Mouse (Mus musculus) spleen, adult 2 months (tissue): ENCODE results near the gene Kalrn. TPM values are rescaled to one million over a fixed set of nuclear protein-coding genes. Genes with fewer than 3 reads are reported as not detected.

Experiments used
- DNase-seq, 2 experiments: peaks; one replicate each; pipeline versions ENCODE4 v3.0.0 to v3.0.0-alpha.2; 2012 to 2021; ENCODE audit warnings: low spot score in 2 of 2, low read depth in 1 of 2
- H3K27ac ChIP-seq: fragments of 200-500 bp; 2 replicates; pipeline ENCODE4 v1.5.1; 2012; ENCODE audit warnings: low read length, inconsistent platforms; ENCODE audit not compliant: insufficient read depth
- H3K27me3 ChIP-seq: fragments of 200-500 bp; 2 replicates; pipeline ENCODE4 v1.6.1; 2012; ENCODE audit warnings: mild to moderate bottlenecking, moderate library complexity, low read length, inconsistent platforms; ENCODE audit not compliant: control insufficient read depth, insufficient read depth
- H3K36me3 ChIP-seq: fragments of 200-500 bp; 2 replicates; pipeline ENCODE4 v1.6.1; 2012; ENCODE audit warnings: mild to moderate bottlenecking, low read length, inconsistent platforms; ENCODE audit not compliant: control insufficient read depth, insufficient read depth
- H3K4me1 ChIP-seq: fragments of 200-500 bp; 2 replicates; pipeline ENCODE4 v1.6.1; 2011; ENCODE audit warnings: inconsistent platforms; ENCODE audit not compliant: control insufficient read depth, insufficient read depth, insufficient read length
- H3K4me3 ChIP-seq: fragments of 200-500 bp; 2 replicates; pipeline ENCODE4 v1.5.1; 2011; ENCODE audit warnings: mild to moderate bottlenecking, inconsistent platforms; ENCODE audit not compliant: insufficient read depth, insufficient read length; ENCODE audit errors: extremely low read depth
- CTCF ChIP-seq: fragments of 200-500 bp; IDR thresholded peaks from 2 replicates; pipeline ENCODE4 v1.5.1; 2011; ENCODE audit warnings: mild to moderate bottlenecking, inconsistent platforms; ENCODE audit not compliant: insufficient read depth, insufficient read length, insufficient replicate concordance; ENCODE audit errors: extremely low read depth
- POLR2A ChIP-seq: fragments of 200-500 bp; IDR thresholded peaks from 2 replicates; pipeline ENCODE4 v1.6.1; 2011; ENCODE audit warnings: low read depth, low read length, inconsistent platforms
- WGBS: fragments of 180-500 bp; shearing (Covaris S2); methylation state at CpG from one replicate; pipeline ENCODE4 v1.1.7; 2018; 5-methylcytosine and 5-hydroxymethylcytosine counted together
- polyA plus RNA-seq: library from polyadenylated mRNA; depleted of rRNA; stranded (reverse); fragments of >200 nt; gene quantifications from 2 replicates; pipeline ENCODE4 v1.2.3, GENCODE M21; 2012

Gene Kalrn
- polyA plus RNA-seq, 1 experiment: 7.6 TPM

DNA sequence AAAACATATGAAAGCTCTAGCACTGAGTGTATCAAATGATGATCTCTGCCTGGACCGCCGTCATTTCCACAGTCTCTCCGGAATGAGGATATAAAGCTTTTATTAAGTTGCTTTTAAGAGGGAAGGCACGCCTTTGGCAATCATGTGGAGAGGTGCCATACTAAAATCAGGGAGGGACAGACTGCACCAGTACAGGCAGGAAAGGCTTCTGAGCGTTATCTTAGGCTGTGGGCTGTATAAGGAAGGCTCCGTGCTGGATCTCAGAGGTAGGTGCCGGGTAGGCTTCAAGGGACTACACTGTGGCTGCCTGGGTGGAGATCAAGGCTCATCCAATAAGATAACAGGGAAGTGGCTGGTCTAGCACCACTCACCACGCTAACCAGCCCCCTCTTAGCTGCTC, 528.8 kb downstream of the Kalrn start:
- 86% methylated on average over 8 of the region's 8 CpGs for whole genome bisulfite sequencing

DNA sequence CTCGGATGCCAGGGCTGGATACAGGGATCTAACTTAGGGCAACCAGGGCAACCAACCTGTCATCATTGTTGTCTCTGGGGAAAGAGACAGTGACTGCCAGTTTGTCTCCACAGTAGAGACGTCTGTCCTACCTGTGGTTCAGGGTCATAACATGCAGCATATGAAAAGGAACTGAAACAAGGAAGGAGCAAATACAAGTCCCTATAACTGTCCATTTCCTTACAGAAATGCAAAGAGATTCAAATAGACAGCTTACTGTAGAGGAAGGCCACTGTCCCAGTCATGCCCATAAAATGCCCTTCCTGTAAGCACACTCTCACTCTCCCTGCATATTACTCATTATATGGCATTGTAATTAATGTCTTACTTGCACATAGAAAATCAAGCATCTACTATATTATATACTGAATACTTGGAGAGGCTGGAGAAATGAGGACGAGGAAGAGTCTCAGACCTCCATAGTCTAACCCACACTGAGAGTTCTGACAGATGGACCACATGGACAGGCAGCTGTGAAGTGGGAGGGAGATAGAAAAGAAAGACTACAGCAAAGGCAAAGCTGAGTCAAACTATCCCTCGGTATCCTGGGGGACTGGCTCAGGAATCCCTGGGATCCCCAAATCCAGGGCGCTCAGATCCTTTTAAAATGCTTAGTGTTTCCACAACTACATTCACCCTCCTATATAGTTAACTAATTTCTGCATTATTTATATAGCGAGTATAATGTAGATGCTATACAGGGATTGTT, 530.1 kb downstream of the Kalrn start:
- peaks cover 6% of the 10 kb centered on the region; the same call in 1 of the 2 replicates for H3K4me1 ChIP-seq
- WGBS: 81% methylated on average over 6 of the region's 6 CpGs
- no peak overlapping the region for H3K4me3 ChIP-seq
- H3K27ac ChIP-seq: no peak overlapping the region
- H3K36me3 ChIP-seq: no peaks in the 10 kb centered on the region
- DNase-seq: no peak
- no peaks in the 10 kb centered on the region for H3K27me3 ChIP-seq
- no peak for TF ChIP-seq POLR2A

More for the DNA sequence above, 528.8 kb downstream of the Kalrn start:
- DNase-seq: no peak
- no peak for TF ChIP-seq CTCF
- no peak for TF ChIP-seq POLR2A
- no peaks in the 10 kb centered on the region for H3K36me3 ChIP-seq
- no peaks in the 10 kb centered on the region for H3K27me3 ChIP-seq
- H3K4me1 ChIP-seq: 0 out of 2 replicates have a peak, but pooled peaks cover 6% of the 10 kb centered on the region
- H3K27ac ChIP-seq: no peak overlapping the region
- no peak overlapping the region for H3K4me3 ChIP-seq

DNA sequence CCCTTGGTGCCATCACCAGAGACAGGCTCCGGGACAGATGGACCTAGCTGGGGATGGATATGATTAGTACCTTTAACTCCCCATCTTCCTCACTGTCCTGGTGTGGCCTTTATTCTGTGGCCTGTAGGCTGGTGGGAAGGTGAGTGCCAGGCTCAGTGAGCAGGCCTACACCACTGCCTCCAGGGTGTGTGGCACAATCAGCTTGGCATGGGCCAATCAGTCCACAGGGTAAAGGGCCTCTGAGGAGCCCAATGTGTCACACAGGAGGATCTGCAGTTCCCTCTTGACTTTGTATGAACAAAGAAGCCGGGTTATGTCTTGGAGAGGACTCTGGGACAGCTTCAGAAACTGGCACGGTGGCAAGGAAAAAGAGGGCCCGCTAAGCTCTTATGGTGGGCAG, 530.7 kb downstream of the Kalrn start:
- WGBS: 93% methylated on average over 4 of the region's 4 CpGs
- Histone ChIP-seq H3K4me1 (peaks cover 12% of the 10 kb centered on the region; the same call in 1 of the 2 replicates), H3K27ac (no peak overlapping the region), H3K27me3 (no peaks in the 10 kb centered on the region), H3K4me3 (no peak overlapping the region), H3K36me3 (no peaks in the 10 kb centered on the region)
- TF ChIP-seq CTCF (no peak), POLR2A (no peak)
- no peak for DNase-seq

DNA sequence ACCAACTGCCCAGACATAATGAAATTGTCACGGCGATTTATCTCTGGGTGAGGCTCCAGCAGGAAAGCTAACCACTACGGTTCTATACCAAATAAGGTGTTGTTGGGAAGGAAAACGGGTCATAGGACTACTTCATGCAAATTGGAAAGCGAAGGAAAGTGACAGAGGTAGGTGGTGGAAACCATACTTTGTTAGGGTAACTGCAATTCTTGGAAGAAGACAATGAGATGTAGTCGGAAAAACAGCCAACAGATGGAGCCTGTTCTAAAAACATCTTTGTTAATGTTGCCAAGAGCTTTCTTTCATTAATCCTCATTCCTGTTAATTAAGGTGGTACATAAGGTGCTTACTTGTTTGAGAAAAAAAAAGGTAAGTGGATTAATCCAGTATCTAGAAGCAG, 533.1 kb downstream of the Kalrn start:
- DNase-seq: no peak
- Histone ChIP-seq H3K27me3 (no peaks in the 10 kb centered on the region), H3K4me1 (peaks cover 15% of the 10 kb centered on the region; the same call in 1 of the 2 replicates), H3K36me3 (no peaks in the 10 kb centered on the region), H3K27ac (no peak overlapping the region), H3K4me3 (no peak overlapping the region)
- WGBS: 84% methylated on average over 6 of the region's 6 CpGs
- TF ChIP-seq POLR2A: no peak
- no peak for TF ChIP-seq CTCF

DNA sequence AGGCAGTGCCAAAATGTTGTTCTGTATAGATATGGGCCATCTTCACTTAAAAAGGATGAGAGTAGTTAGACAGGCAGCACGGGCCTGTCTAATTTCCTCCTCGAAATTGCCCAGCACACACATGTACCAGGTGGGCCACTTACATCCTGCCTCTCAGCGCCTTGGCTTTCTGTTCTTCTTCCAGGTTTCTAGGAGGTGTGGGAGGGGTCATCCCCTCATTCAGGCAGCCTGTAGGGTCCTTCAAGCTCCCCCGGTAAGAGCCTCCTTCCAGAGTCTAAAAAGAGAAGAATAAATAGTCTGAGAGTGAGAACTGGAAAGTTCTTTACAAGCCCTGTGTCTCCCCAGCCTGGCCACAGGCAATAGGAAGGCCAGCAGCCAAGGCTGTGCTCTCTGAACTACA, 533.6 kb downstream of the Kalrn start:
- TF ChIP-seq CTCF: no peak
- no peak for TF ChIP-seq POLR2A
- Histone ChIP-seq H3K27me3 (no peaks in the 10 kb centered on the region), H3K36me3 (no peaks in the 10 kb centered on the region), H3K4me1 (peaks cover 15% of the 10 kb centered on the region; the same call in 1 of the 2 replicates), H3K4me3 (no peak overlapping the region), H3K27ac (no peak overlapping the region)
- WGBS: 63% methylated on average over 4 of the region's 4 CpGs
- no peak for DNase-seq

DNA sequence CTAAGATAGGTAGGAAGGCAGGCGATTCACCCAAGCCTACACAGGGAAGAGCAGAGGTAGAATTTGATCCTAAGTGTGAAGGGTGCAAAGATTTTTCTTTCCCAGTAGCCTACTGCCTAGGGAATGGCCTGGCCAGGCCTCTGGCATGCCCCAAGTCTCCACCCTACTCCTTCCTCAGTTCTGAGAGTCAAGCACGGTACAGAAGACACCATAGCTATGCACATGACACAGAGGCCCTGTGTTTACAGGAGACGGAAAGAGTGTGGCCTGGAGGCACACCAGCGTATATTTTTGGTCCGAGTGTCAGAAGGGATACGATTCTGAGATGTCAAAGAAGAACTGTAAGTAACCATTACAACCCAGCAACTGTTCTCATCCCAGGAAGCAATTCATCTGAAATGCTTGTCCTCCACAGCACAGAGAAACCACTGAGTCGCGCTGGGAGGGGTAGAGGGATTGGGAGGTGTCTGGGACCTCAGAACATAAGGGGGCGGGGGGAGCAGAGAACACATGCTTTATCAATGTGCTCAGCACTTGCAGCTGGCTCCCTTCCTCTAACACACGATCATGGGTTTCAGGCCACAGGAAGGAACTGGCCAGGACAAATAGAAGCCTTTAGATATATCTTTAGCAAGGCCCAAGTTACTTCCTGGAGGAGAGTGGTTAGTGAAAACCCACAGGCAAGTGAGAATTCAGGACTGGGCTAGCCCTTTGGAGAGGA, 536.8 kb downstream of the Kalrn start:
- peaks cover 9% of the 10 kb centered on the region; the same call in 1 of the 2 replicates for H3K4me1 ChIP-seq
- H3K4me3 ChIP-seq: no peak overlapping the region
- H3K36me3 ChIP-seq: no peaks in the 10 kb centered on the region
- no peaks in the 10 kb centered on the region for H3K27me3 ChIP-seq
- no peak for DNase-seq
- WGBS: 43% methylated on average over 10 of the region's 10 CpGs
- no peak overlapping the region for H3K27ac ChIP-seq
- TF ChIP-seq POLR2A (no peak), CTCF (no peak)

DNA sequence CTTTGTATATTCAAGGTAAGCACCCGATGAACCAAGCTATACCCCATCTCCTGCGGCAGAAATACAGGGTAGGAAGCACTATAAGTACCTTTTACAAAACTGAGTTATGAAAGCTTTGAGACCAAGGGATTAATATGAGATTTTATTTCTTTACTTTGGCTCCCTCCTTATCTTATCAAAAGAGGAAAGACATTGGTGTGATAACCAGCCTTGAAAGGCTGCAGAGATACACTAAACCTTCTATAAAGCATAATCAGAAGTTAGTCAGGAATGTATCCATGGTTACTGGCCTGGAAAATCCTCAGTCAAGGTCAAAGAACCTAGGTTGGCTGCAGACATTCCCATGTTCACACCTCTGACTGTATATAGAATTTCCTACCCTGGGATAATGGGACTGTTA, 537.6 kb downstream of the Kalrn start:
- H3K4me1 ChIP-seq: peaks cover 9% of the 10 kb centered on the region; the same call in 1 of the 2 replicates
- no peak for DNase-seq
- no peaks in the 10 kb centered on the region for H3K36me3 ChIP-seq
- no peaks in the 10 kb centered on the region for H3K27me3 ChIP-seq
- H3K4me3 ChIP-seq: no peak overlapping the region
- WGBS: 93% methylated on average over 2 of the region's 2 CpGs
- H3K27ac ChIP-seq: no peak overlapping the region
- TF ChIP-seq POLR2A: no peak
- TF ChIP-seq CTCF: no peak
